Mouse (Mus musculus) C2C12 (cell line): ENCODE data around the gene Pcp2.

Experiments
- CTCF ChIP-seq: IDR thresholded peaks from one replicate; pipeline ENCODE4 v1.5.1; 2011; ENCODE audit not compliant: control insufficient read depth, insufficient read depth, insufficient read length
- MAX ChIP-seq: IDR thresholded peaks from one replicate; pipeline ENCODE4 v1.6.1; 2011; ENCODE audit warnings: mild to moderate bottlenecking, control low read depth
- MYOD1 ChIP-seq: IDR thresholded peaks from one replicate; pipeline ENCODE4 v1.6.1; 2011; ENCODE audit warnings: low read depth; ENCODE audit not compliant: control insufficient read depth, insufficient read length

DNA sequence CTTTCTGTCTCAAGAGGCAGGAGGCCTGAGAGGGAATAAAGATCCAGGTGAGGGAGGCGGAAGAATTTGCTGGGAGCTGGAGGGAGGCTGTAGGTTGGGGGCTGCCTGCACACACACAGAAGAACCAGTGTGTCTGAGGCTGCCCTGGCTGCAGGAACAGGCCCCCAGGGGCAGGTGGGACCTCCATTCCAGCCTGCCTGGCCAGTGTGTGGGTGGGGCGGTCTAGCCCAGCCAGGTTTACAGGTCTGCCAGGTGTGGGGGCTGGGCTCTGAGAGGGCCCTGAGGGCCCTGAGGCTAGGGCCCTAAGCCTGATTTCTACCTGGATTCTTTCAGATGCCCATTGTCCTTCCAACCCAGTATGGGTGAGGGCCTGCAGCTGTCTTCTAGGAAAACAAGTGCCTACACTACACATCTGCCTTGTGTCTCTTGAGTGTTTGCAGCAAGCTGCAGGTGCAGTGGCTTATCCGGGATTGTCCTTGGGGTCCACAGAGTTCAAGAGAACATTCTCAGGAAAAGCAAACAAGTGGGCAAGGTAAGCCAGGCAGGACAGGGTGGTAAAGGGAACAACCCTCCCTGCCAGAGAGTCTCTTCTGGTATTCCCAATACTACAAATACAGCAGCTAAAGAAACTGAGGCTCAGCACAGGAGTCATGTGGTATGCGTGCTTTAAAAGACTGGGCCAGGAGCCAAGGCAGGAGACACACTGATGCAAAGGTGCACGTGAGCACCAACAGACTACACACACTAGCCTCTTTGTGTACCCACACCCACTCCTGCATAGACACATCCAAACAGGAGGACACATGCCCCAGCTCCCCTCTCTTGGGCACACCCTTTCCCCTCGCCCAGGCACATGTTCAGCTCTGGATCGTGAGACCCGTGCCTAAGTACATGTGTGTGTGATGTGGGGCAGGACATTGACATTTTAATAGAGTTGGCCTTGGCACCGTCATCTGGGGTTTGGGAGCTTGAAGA, 45.7 kb downstream of the Pcp2 start:
- no peak for TF ChIP-seq CTCF
- no peak for TF ChIP-seq MAX
- TF ChIP-seq MYOD1 = no peak
